Mouse (Mus musculus): ENCODE measurements around the gene Cdkl3. TPM values are rescaled to one million over a fixed set of nuclear protein-coding genes. Genes with fewer than 3 reads are reported as not detected.

The Cdkl3 gene
- polyA plus RNA-seq, 1 experiment from 2014 or later, result 6.2 TPM

DNA sequence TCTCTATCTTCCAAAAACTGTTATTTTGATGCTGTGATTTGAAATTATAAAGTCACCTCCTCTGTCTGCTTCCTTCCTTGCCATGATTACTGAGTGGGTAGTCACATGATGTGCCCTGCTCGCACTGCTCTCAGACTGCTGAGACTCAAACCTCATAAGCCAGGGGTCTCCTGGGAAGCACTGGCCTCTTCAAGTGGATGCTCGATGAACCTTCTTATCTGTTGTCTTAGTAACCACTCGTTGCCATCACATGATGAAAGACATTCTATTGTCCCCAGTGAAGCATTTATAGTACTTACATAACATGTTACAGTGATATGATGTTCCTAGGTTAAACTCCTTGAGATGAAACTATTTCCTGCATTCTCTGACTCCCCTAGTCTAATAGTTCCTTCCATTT is 33.6 kb downstream of the Cdkl3 start:
- no peak overlapping the region for H3K9ac ChIP-seq (ENCODE audit: low read length)
- no peaks in the 10 kb centered on the region for H3K4me1 ChIP-seq (replicated peaks; ENCODE audit: control insufficient read depth, insufficient read depth, low read length)
- WGBS, result 52% methylated on average over 3 of the region's 3 CpGs
- ATAC-seq (replicated peaks; ENCODE audit: low FRiP score, low TSS enrichment, low read depth) (no peak), DNase-seq (ENCODE audit: low spot score) (no peak)
- no peaks in the 10 kb centered on the region for H3K27me3 ChIP-seq (replicated peaks; ENCODE audit: control insufficient read depth, insufficient read depth, low read length)
- no peaks in the 10 kb centered on the region for H3K9me3 ChIP-seq (ENCODE audit: control insufficient read depth, low read length)
- H3K36me3 ChIP-seq (ENCODE audit: control insufficient read depth, insufficient read depth, low read length), result no peaks in the 10 kb centered on the region
- H3K4me3 ChIP-seq (ENCODE audit: low read depth, low read length), result no peak overlapping the region
- H3K27ac ChIP-seq (ENCODE audit: low read depth), result no peak overlapping the region
- no peak overlapping the region for H3K4me2 ChIP-seq (ENCODE audit: low read length)

DNA sequence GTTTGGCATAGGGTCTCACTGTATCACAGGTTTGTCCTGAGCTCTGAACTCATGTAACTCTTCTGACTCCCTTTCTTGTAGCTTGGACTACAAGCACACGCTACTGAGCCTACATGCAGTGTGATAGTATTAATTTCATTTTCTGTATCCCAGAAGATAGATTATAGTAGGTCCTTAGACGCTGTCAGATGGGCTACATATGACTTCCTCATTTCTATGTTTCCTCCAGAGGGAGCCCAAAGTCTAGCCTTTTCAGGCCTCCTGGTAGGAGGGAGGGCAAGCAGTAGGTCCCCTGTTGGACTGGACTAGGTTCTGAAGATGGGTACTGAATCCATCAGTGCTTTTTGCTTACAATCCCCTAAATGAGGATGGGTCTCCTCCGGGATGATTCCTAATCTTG is 39.2 kb downstream of the Cdkl3 start:
- no peak overlapping the region for H3K4me3 ChIP-seq (ENCODE audit: low read depth, low read length)
- no peak overlapping the region for H3K27ac ChIP-seq (ENCODE audit: low read depth)
- H3K4me2 ChIP-seq (ENCODE audit: low read length), result no peak overlapping the region
- H3K4me1 ChIP-seq (replicated peaks; ENCODE audit: control insufficient read depth, insufficient read depth, low read length), result no peaks in the 10 kb centered on the region
- no peak overlapping the region for H3K9ac ChIP-seq (ENCODE audit: low read length)
- no peaks in the 10 kb centered on the region for H3K36me3 ChIP-seq (ENCODE audit: control insufficient read depth, insufficient read depth, low read length)
- ATAC-seq (replicated peaks; ENCODE audit: low FRiP score, low TSS enrichment, low read depth) (no peak), DNase-seq (ENCODE audit: low spot score) (no peak)
- 81% methylated on average over 3 of the region's 3 CpGs for WGBS
- no peaks in the 10 kb centered on the region for H3K27me3 ChIP-seq (replicated peaks; ENCODE audit: control insufficient read depth, insufficient read depth, low read length)
- no peaks in the 10 kb centered on the region for H3K9me3 ChIP-seq (ENCODE audit: control insufficient read depth, low read length)

DNA sequence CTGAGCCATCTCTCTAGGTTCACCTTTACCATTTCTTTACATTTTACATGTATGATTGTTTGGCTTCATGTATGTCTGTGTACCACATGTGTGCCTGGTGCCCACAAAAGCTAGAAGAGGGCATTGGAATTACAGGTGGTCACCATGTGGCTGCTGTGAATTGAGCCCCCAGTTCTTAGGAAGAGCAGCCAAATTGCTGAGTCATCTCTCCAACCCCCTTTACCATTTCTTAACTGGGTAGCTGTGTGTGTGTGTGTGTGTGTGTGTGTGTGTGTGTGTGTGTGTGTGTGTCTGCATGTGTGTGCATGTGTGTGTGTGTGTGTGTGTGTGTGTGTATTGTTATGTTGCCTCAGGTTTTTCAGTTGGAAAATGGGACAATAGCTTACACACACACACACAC is 40.1 kb downstream of the Cdkl3 start:
- ATAC-seq (replicated peaks; ENCODE audit: low FRiP score, low TSS enrichment, low read depth) (no peak), DNase-seq (ENCODE audit: low spot score) (no peak)
- Histone ChIP-seq H3K4me1 (replicated peaks; ENCODE audit: control insufficient read depth, insufficient read depth, low read length) (no peaks in the 10 kb centered on the region), H3K4me2 (ENCODE audit: low read length) (no peak overlapping the region), H3K9ac (ENCODE audit: low read length) (no peak overlapping the region), H3K27ac (ENCODE audit: low read depth) (no peak overlapping the region), H3K9me3 (ENCODE audit: control insufficient read depth, low read length) (no peaks in the 10 kb centered on the region), H3K36me3 (ENCODE audit: control insufficient read depth, insufficient read depth, low read length) (no peaks in the 10 kb centered on the region), H3K4me3 (ENCODE audit: low read depth, low read length) (no peak overlapping the region), H3K27me3 (replicated peaks; ENCODE audit: control insufficient read depth, insufficient read depth, low read length) (no peaks in the 10 kb centered on the region)

DNA sequence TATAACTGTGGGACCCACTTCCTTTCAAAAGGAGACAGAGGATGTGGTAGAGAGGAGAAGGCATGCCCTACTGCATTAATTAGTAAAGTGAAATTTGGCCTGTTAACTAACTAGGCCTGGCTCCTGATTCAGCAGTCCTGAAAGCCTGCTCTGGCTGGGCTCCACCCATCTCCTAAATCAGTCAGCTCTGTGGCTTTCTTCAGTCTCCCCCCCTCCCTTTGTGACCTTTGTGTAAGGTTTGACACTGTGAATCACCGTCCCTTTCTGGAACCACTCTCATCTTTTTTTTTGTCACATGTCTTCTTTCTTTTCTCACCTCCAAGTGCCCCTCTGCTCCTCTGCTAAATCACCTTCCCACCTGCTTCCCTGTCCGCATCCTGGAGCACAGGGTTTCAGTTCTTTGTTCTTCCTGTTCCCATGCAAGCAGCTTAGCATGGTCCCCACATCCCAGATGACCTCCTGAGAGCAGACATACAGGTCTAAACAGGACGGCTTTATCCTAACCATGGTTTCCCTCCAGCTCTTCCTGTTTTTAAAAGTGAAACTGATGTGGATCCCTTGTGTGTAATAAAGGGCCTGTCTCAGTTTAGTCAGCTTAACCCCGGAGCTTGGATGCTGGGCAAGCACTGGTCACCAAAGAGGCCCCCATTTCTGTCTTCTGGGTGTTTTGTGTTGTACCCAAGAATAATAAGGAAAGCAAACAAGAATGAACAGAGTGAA is 42.6 kb downstream of the Cdkl3 start:
- no peak for DNase-seq (ENCODE audit: low spot score)
- H3K9ac ChIP-seq (ENCODE audit: low read length), result no peak overlapping the region
- no peaks in the 10 kb centered on the region for H3K4me1 ChIP-seq (replicated peaks; ENCODE audit: control insufficient read depth, insufficient read depth, low read length)
- WGBS, result 46% methylated on average over 4 of the region's 4 CpGs
- no peaks in the 10 kb centered on the region for H3K36me3 ChIP-seq (ENCODE audit: control insufficient read depth, insufficient read depth, low read length)
- no peaks in the 10 kb centered on the region for H3K9me3 ChIP-seq (ENCODE audit: control insufficient read depth, low read length)
- ATAC-seq (replicated peaks; ENCODE audit: low FRiP score, low TSS enrichment, low read depth), result no peak
- no peaks in the 10 kb centered on the region for H3K27me3 ChIP-seq (replicated peaks; ENCODE audit: control insufficient read depth, insufficient read depth, low read length)
- H3K27ac ChIP-seq (ENCODE audit: low read depth), result no peak overlapping the region
- no peak overlapping the region for H3K4me3 ChIP-seq (ENCODE audit: low read depth, low read length)
- no peak overlapping the region for H3K4me2 ChIP-seq (ENCODE audit: low read length)

DNA sequence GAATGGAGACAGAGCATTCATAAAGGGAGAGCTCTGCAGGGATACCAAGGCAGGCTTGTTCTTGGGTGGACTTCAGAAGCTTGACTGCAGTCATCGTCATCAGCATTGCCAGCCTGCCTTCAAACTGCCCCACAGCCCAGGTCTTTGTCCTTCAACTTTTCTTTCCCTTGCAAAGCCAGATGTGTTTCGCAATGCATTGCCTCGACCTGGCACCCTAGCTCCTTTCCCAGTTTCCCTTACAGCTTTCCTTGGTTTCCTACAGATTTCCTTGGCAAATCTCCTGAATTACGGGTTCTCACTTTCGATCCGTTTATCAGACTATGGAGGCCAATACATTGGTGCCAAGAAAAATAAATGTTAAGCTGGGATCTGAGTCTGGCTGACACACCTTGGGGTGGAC is 49.4 kb downstream of the Cdkl3 start:
- Histone ChIP-seq H3K27me3 (replicated peaks; ENCODE audit: control insufficient read depth, insufficient read depth, low read length) (no peaks in the 10 kb centered on the region), H3K9me3 (ENCODE audit: control insufficient read depth, low read length) (no peaks in the 10 kb centered on the region), H3K4me3 (ENCODE audit: low read depth, low read length) (no peak overlapping the region), H3K4me1 (replicated peaks; ENCODE audit: control insufficient read depth, insufficient read depth, low read length) (no peaks in the 10 kb centered on the region), H3K36me3 (ENCODE audit: control insufficient read depth, insufficient read depth, low read length) (no peaks in the 10 kb centered on the region), H3K27ac (ENCODE audit: low read depth) (no peak overlapping the region), H3K4me2 (ENCODE audit: low read length) (no peak overlapping the region), H3K9ac (ENCODE audit: low read length) (no peak overlapping the region)
- ATAC-seq (replicated peaks; ENCODE audit: low FRiP score, low TSS enrichment, low read depth) (no peak), DNase-seq (ENCODE audit: low spot score) (no peak)
- WGBS, result 83% methylated on average over 6 of the region's 6 CpGs

DNA sequence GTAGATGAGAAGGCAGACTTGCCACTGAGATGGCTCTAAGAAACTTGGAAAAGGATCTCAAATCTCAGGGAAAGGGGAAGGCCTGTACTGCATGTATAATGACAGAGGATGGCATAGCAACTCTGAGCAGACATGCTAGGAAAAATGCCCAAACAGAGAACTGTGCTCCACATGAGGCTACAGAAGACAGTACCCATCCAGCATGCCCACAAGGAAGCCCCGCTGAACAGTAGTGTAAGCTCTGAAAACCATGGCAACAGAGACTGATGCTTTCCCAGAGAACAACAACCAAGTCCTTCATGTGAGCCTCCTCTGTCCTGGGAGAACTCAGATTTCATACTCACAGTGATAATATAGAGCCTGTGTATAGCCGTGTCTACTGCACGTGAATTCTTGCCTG is 50.7 kb downstream of the Cdkl3 start:
- ATAC-seq (replicated peaks; ENCODE audit: low FRiP score, low TSS enrichment, low read depth), result no peak
- no peaks in the 10 kb centered on the region for H3K27me3 ChIP-seq (replicated peaks; ENCODE audit: control insufficient read depth, insufficient read depth, low read length)
- H3K9ac ChIP-seq (ENCODE audit: low read length), result no peak overlapping the region
- no peak for DNase-seq (ENCODE audit: low spot score)
- H3K4me2 ChIP-seq (ENCODE audit: low read length), result no peak overlapping the region
- H3K36me3 ChIP-seq (ENCODE audit: control insufficient read depth, insufficient read depth, low read length), result no peaks in the 10 kb centered on the region
- WGBS, result 90% methylated on average over 3 of the region's 3 CpGs
- no peak overlapping the region for H3K4me3 ChIP-seq (ENCODE audit: low read depth, low read length)
- no peak overlapping the region for H3K27ac ChIP-seq (ENCODE audit: low read depth)
- H3K9me3 ChIP-seq (ENCODE audit: control insufficient read depth, low read length), result no peaks in the 10 kb centered on the region
- no peaks in the 10 kb centered on the region for H3K4me1 ChIP-seq (replicated peaks; ENCODE audit: control insufficient read depth, insufficient read depth, low read length)

DNA sequence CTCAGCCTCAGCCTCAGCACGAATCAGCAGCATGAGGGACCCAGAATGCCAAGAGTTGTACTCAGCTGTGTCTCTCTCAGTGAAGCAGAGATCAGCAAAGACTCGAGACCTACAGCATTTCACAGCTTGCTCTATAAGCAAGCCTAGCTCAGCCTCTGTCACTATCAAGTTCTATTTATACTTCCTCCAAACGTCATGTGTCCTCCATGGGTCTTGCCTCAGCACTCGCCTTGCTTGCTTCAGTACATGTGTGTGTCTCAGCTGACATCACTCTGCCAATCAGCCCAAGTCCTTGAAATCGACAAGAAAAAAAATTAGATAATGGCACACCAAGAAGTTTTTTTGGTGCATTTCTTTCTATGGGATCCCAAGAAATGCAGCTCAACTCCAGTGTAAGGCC is 52.2 kb downstream of the Cdkl3 start:
- H3K4me1 ChIP-seq (replicated peaks; ENCODE audit: control insufficient read depth, insufficient read depth, low read length), result no peaks in the 10 kb centered on the region
- no peak overlapping the region for H3K9ac ChIP-seq (ENCODE audit: low read length)
- ATAC-seq (replicated peaks; ENCODE audit: low FRiP score, low TSS enrichment, low read depth) (no peak), DNase-seq (ENCODE audit: low spot score) (no peak)
- H3K4me3 ChIP-seq (ENCODE audit: low read depth, low read length), result no peak overlapping the region
- no peak overlapping the region for H3K27ac ChIP-seq (ENCODE audit: low read depth)
- H3K4me2 ChIP-seq (ENCODE audit: low read length), result no peak overlapping the region
- H3K36me3 ChIP-seq (ENCODE audit: control insufficient read depth, insufficient read depth, low read length), result no peaks in the 10 kb centered on the region
- 77% methylated on average over 5 of the region's 5 CpGs for WGBS
- no peaks in the 10 kb centered on the region for H3K9me3 ChIP-seq (ENCODE audit: control insufficient read depth, low read length)
- H3K27me3 ChIP-seq (replicated peaks; ENCODE audit: control insufficient read depth, insufficient read depth, low read length), result no peaks in the 10 kb centered on the region

DNA sequence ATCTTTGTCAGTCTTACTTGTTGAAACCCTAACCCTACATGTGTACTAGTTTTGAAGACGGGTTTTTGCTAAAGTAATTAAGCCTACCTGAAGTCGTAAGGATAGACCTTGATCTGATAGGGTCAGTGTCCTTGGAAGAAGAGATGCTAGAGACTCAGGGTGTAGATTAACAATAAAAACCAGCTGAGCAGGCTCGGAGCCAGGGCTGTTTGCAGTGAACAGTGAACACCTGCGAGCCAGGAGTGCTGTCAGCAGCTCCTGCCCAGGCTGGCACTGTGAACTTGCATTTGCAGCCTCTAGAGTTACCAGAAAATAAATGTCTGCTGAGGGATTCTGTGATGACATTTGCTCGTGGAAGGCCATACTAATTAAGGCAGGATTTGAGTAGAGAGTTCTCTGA is 55.0 kb downstream of the Cdkl3 start:
- no peaks in the 10 kb centered on the region for H3K27me3 ChIP-seq (replicated peaks; ENCODE audit: control insufficient read depth, insufficient read depth, low read length)
- H3K9ac ChIP-seq (ENCODE audit: low read length), result no peak overlapping the region
- no peaks in the 10 kb centered on the region for H3K36me3 ChIP-seq (ENCODE audit: control insufficient read depth, insufficient read depth, low read length)
- no peak overlapping the region for H3K4me3 ChIP-seq (ENCODE audit: low read depth, low read length)
- no peaks in the 10 kb centered on the region for H3K4me1 ChIP-seq (replicated peaks; ENCODE audit: control insufficient read depth, insufficient read depth, low read length)
- no peaks in the 10 kb centered on the region for H3K9me3 ChIP-seq (ENCODE audit: control insufficient read depth, low read length)
- no peak for ATAC-seq (replicated peaks; ENCODE audit: low FRiP score, low TSS enrichment, low read depth)
- WGBS, result 60% methylated on average over 5 of the region's 5 CpGs
- DNase-seq (ENCODE audit: low spot score), result no peak
- no peak overlapping the region for H3K4me2 ChIP-seq (ENCODE audit: low read length)
- H3K27ac ChIP-seq (ENCODE audit: low read depth), result no peak overlapping the region

DNA sequence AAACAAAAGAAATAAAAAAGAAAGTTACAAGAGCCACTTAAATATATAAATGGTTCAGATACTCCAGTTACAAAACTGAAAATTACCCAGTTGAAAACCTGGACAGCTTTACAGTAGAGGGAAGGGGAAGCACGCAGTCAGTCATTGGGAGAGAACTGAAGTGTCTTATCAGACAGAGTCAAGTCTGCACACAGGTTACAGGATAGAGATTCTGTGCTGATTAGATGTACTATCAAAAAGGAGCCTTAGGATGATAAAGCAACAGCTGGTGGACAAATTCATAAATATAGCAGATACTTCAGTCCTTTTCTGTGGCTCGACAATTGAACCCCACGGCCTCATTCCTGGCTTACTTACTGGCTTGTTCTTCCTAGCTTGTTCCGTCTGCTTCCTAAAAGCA is 56.3 kb downstream of the Cdkl3 start:
- DNase-seq (ENCODE audit: low spot score) (no peak), ATAC-seq (replicated peaks; ENCODE audit: low FRiP score, low TSS enrichment, low read depth) (no peak)
- no peaks in the 10 kb centered on the region for H3K36me3 ChIP-seq (ENCODE audit: control insufficient read depth, insufficient read depth, low read length)
- H3K9ac ChIP-seq (ENCODE audit: low read length), result no peak overlapping the region
- 86% methylated on average over 4 of the region's 4 CpGs for WGBS
- no peak overlapping the region for H3K27ac ChIP-seq (ENCODE audit: low read depth)
- H3K27me3 ChIP-seq (replicated peaks; ENCODE audit: control insufficient read depth, insufficient read depth, low read length), result no peaks in the 10 kb centered on the region
- H3K9me3 ChIP-seq (ENCODE audit: control insufficient read depth, low read length), result no peaks in the 10 kb centered on the region
- H3K4me2 ChIP-seq (ENCODE audit: low read length), result no peak overlapping the region
- H3K4me1 ChIP-seq (replicated peaks; ENCODE audit: control insufficient read depth, insufficient read depth, low read length), result no peaks in the 10 kb centered on the region
- H3K4me3 ChIP-seq (ENCODE audit: low read depth, low read length), result no peak overlapping the region

Data from intestine, embryonic 14.5 days (tissue).